Mouse (Mus musculus): ENCODE results near the gene Coa6.

The Coa6 gene

DNA sequence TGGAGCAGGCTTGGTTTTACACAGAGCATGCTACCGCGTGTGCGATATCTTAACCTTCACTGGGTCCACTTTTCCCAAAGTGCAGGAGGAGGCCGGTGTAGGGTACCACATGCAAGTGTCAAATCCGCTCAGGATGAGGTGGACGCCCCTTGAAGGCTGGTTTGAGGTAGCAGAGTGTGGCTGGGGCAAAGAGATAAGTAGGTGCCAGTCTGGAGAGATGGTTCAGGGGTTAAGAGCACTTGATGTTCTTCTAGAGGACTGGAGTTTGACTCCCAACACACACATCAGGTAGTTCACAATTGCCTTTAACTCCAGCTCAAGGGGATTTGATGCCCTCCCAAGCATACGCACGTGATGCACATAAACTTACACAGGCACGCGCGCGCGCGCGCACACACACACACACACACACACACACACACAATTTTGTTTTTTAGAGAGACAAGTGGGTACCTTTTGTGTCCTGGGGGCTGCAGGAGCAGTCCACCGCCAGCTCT lies 51.5 kb downstream of the Coa6 start:
- DNase-seq = no peak

DNA sequence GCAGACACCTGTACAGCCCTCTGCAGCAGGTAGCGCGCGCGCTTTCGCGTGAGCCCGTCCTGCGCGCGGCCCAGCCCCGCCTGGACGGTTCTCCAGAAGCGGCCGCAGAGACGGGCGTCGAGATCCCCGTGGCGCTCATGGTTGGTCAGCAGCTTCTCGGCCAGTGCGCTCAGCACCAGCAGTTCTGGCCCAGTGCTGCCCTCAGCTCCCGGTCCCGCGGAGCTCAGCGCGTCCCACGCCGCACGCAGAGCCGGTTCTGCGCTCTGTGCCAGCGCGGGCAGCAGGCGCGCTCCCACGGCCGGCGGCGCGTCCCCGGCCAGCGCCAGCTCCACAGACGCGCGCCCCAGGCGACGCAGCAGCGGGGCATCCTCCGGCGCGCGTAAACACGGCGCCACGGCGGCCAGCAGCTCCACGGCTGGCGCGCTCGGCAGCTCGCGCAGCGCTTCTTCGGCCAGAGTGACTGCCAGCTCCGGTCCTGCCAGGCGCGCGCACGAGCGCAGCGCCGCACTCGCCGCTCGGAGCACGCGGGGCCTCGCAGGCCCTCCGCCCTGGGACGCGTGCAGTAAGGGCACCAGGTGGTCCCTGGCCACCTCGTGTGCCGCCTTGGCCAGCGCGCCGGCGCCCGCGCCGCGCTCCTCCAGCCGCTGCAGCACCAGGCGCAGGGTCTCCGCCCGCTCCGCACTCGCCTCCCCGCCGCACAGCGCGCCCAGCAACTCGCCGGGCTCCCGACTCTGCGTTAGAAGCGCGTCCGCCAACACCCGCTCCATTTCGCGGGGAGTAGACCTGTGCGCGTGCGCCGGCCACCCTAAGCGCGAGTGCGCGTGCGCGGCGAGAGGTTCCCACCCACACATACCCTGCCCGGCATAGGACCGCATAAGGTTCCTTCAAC lies 52.2 kb downstream of the Coa6 start, which contains the start of gene Tarbp1:
Tarbp1 (minus strand) TSS at position 767 of the 889 bp plus-strand sequence.
- peak; percentile 92 to 94 for DNase-seq
